Mouse (Mus musculus): Measurements from ENCODE around the gene Ndufs2. TPM values are rescaled to one million over a fixed set of nuclear protein-coding genes. Genes with fewer than 3 reads are reported as not detected.

Gene Ndufs2
- polyA plus RNA-seq, 1 experiment from 2014 or later: 272 TPM

GRCm38 (mm10) chr1:171204249-171204644, 46.9 kb downstream of the Ndufs2 start:
- no peak for ATAC-seq (replicated peaks; ENCODE audit: insufficient number of reproducible peaks, low FRiP score, low TSS enrichment, low read depth)
- Histone ChIP-seq H3K9me3 (replicated peaks; ENCODE audit: control insufficient read depth, low read length) (no peaks in the 10 kb centered on the region), H3K36me3 (replicated peaks; ENCODE audit: control insufficient read depth, insufficient read depth, low read depth, low read length) (no peaks in the 10 kb centered on the region), H3K4me3 (ENCODE audit: low read depth, low read length) (no peak overlapping the region), H3K9ac (replicated peaks; ENCODE audit: low read length) (no peak overlapping the region), H3K4me1 (ENCODE audit: control insufficient read depth, insufficient read depth, low read length) (no peaks in the 10 kb centered on the region), H3K27ac (replicated peaks; ENCODE audit: low read depth, low read length) (no peak overlapping the region), H3K27me3 (ENCODE audit: control insufficient read depth, insufficient read depth, low read length) (no peaks in the 10 kb centered on the region), H3K4me2 (ENCODE audit: low read depth, low read length) (no peak overlapping the region)
- DNase-seq (ENCODE audit: low spot score): no peak
- WGBS: 53% methylated on average over 7 of the region's 7 CpGs

GRCm38 (mm10) chr1:171203471-171204248, 47.5 kb downstream of the Ndufs2 start:
- 54% methylated on average over 10 of the region's 11 CpGs for WGBS
- H3K4me1 ChIP-seq (ENCODE audit: control insufficient read depth, insufficient read depth, low read length): no peaks in the 10 kb centered on the region
- DNase-seq (ENCODE audit: low spot score): no peak
- no peak overlapping the region for H3K4me2 ChIP-seq (ENCODE audit: low read depth, low read length)
- H3K9me3 ChIP-seq (replicated peaks; ENCODE audit: control insufficient read depth, low read length): no peaks in the 10 kb centered on the region
- no peak for ATAC-seq (replicated peaks; ENCODE audit: insufficient number of reproducible peaks, low FRiP score, low TSS enrichment, low read depth)
- no peaks in the 10 kb centered on the region for H3K36me3 ChIP-seq (replicated peaks; ENCODE audit: control insufficient read depth, insufficient read depth, low read depth, low read length)
- H3K27me3 ChIP-seq (ENCODE audit: control insufficient read depth, insufficient read depth, low read length): no peaks in the 10 kb centered on the region
- H3K4me3 ChIP-seq (ENCODE audit: low read depth, low read length): no peak overlapping the region
- no peak overlapping the region for H3K27ac ChIP-seq (replicated peaks; ENCODE audit: low read depth, low read length)
- H3K9ac ChIP-seq (replicated peaks; ENCODE audit: low read length): no peak overlapping the region

- 90% methylated on average over 1 of the region's 1 CpGs for WGBS
- Histone ChIP-seq H3K4me3 (ENCODE audit: low read depth, low read length) (no peak overlapping the region), H3K27me3 (ENCODE audit: control insufficient read depth, insufficient read depth, low read length) (peaks cover 8% of the 10 kb centered on the region), H3K9ac (replicated peaks; ENCODE audit: low read length) (no peak overlapping the region), H3K36me3 (replicated peaks; ENCODE audit: control insufficient read depth, insufficient read depth, low read depth, low read length) (no peaks in the 10 kb centered on the region), H3K9me3 (replicated peaks; ENCODE audit: control insufficient read depth, low read length) (no peaks in the 10 kb centered on the region), H3K4me1 (ENCODE audit: control insufficient read depth, insufficient read depth, low read length) (peaks cover 3% of the 10 kb centered on the region; the same call in 1 of the 2 replicates), H3K27ac (replicated peaks; ENCODE audit: low read depth, low read length) (no peak overlapping the region), H3K4me2 (ENCODE audit: low read depth, low read length) (no peak overlapping the region)
- ATAC-seq (replicated peaks; ENCODE audit: insufficient number of reproducible peaks, low FRiP score, low TSS enrichment, low read depth): no peak
- no peak for DNase-seq (ENCODE audit: low spot score)
Measured at GRCm38 (mm10) chr1:171200769-171201168, 50.4 kb downstream of the Ndufs2 start.

GRCm38 (mm10) chr1:171199532-171199931, 51.7 kb downstream of the Ndufs2 start:
- H3K4me1 ChIP-seq (ENCODE audit: control insufficient read depth, insufficient read depth, low read length): peaks cover 5% of the 10 kb centered on the region; the same call in 1 of the 2 replicates
- 59% methylated on average over 1 of the region's 1 CpGs for WGBS
- H3K27me3 ChIP-seq (ENCODE audit: control insufficient read depth, insufficient read depth, low read length): peaks cover 20% of the 10 kb centered on the region
- no peak for DNase-seq (ENCODE audit: low spot score)
- H3K9ac ChIP-seq (replicated peaks; ENCODE audit: low read length): no peak overlapping the region
- H3K4me2 ChIP-seq (ENCODE audit: low read depth, low read length): no peak overlapping the region
- ATAC-seq (replicated peaks; ENCODE audit: insufficient number of reproducible peaks, low FRiP score, low TSS enrichment, low read depth): no peak
- H3K27ac ChIP-seq (replicated peaks; ENCODE audit: low read depth, low read length): no peak overlapping the region
- no peak overlapping the region for H3K4me3 ChIP-seq (ENCODE audit: low read depth, low read length)
- H3K36me3 ChIP-seq (replicated peaks; ENCODE audit: control insufficient read depth, insufficient read depth, low read depth, low read length): no peaks in the 10 kb centered on the region
- H3K9me3 ChIP-seq (replicated peaks; ENCODE audit: control insufficient read depth, low read length): no peaks in the 10 kb centered on the region

GRCm38 (mm10) chr1:171195887-171196397, 55.2 kb downstream of the Ndufs2 start, which contains the start of gene Pcp4l1:
Pcp4l1 (minus strand) TSS chr1:171196268.
- Histone ChIP-seq H3K9me3 (replicated peaks; ENCODE audit: control insufficient read depth, low read length) (no peaks in the 10 kb centered on the region), H3K27ac (replicated peaks; ENCODE audit: low read depth, low read length) (no peak within 1 kb of the TSS), H3K4me3 (ENCODE audit: low read depth, low read length) (peak within 1 kb of the TSS; percentile 54), H3K4me1 (ENCODE audit: control insufficient read depth, insufficient read depth, low read length) (peaks cover 7% of the 10 kb centered on the region), H3K9ac (replicated peaks; ENCODE audit: low read length) (peak within 1 kb of the TSS; percentile 32), H3K4me2 (ENCODE audit: low read depth, low read length) (peak within 1 kb of the TSS; percentile 97), H3K36me3 (replicated peaks; ENCODE audit: control insufficient read depth, insufficient read depth, low read depth, low read length) (no peaks in the 10 kb centered on the region), H3K27me3 (ENCODE audit: control insufficient read depth, insufficient read depth, low read length) (peaks cover 36% of the 10 kb centered on the region)
- DNase-seq (ENCODE audit: low spot score) (peak; percentile 76), ATAC-seq (replicated peaks; ENCODE audit: insufficient number of reproducible peaks, low FRiP score, low TSS enrichment, low read depth) (peak; percentile 70; the same call in 1 of the 2 replicates)
- WGBS: 0% methylated on average over 33 of the region's 33 CpGs

GRCm38 (mm10) chr1:171195046-171195822, 56.0 kb downstream of the Ndufs2 start:
- DNase-seq (ENCODE audit: low spot score) (no peak), ATAC-seq (replicated peaks; ENCODE audit: insufficient number of reproducible peaks, low FRiP score, low TSS enrichment, low read depth) (no peak)

GRCm38 (mm10) chr1:171193911-171194830, 57.0 kb downstream of the Ndufs2 start:
- Histone ChIP-seq H3K27me3 (ENCODE audit: control insufficient read depth, insufficient read depth, low read length) (peaks cover 36% of the 10 kb centered on the region), H3K4me2 (ENCODE audit: low read depth, low read length) (no peak overlapping the region), H3K9me3 (replicated peaks; ENCODE audit: control insufficient read depth, low read length) (no peaks in the 10 kb centered on the region), H3K4me1 (ENCODE audit: control insufficient read depth, insufficient read depth, low read length) (peaks cover 10% of the 10 kb centered on the region), H3K4me3 (ENCODE audit: low read depth, low read length) (no peak overlapping the region), H3K9ac (replicated peaks; ENCODE audit: low read length) (no peak overlapping the region), H3K27ac (replicated peaks; ENCODE audit: low read depth, low read length) (no peak overlapping the region), H3K36me3 (replicated peaks; ENCODE audit: control insufficient read depth, insufficient read depth, low read depth, low read length) (no peaks in the 10 kb centered on the region)
- WGBS: 21% methylated on average over 11 of the region's 11 CpGs
- ATAC-seq (replicated peaks; ENCODE audit: insufficient number of reproducible peaks, low FRiP score, low TSS enrichment, low read depth) (no peak), DNase-seq (ENCODE audit: low spot score) (no peak)

More at GRCm38 (mm10) chr1:171195046-171195822, 56.0 kb downstream of the Ndufs2 start:
- WGBS: 5% methylated on average over 20 of the region's 20 CpGs
- Histone ChIP-seq H3K4me3 (ENCODE audit: low read depth, low read length) (peak overlapping the region; percentile 54), H3K27me3 (ENCODE audit: control insufficient read depth, insufficient read depth, low read length) (peaks cover 36% of the 10 kb centered on the region), H3K9me3 (replicated peaks; ENCODE audit: control insufficient read depth, low read length) (no peaks in the 10 kb centered on the region), H3K9ac (replicated peaks; ENCODE audit: low read length) (peak overlapping the region; percentile 32), H3K27ac (replicated peaks; ENCODE audit: low read depth, low read length) (no peak overlapping the region), H3K4me2 (ENCODE audit: low read depth, low read length) (peak overlapping the region; percentile 97), H3K4me1 (ENCODE audit: control insufficient read depth, insufficient read depth, low read length) (peaks cover 7% of the 10 kb centered on the region), H3K36me3 (replicated peaks; ENCODE audit: control insufficient read depth, insufficient read depth, low read depth, low read length) (no peaks in the 10 kb centered on the region)

Data from embryonic facial prominence, embryonic 11.5 days (tissue).